Mouse (Mus musculus) thymus, postnatal 14 days (tissue): ENCODE measurements around the gene Glis1.

Experiments
- DNase-seq: peaks from one replicate; pipeline ENCODE4 v3.0.0; 2021

The Glis1 gene

DNA sequence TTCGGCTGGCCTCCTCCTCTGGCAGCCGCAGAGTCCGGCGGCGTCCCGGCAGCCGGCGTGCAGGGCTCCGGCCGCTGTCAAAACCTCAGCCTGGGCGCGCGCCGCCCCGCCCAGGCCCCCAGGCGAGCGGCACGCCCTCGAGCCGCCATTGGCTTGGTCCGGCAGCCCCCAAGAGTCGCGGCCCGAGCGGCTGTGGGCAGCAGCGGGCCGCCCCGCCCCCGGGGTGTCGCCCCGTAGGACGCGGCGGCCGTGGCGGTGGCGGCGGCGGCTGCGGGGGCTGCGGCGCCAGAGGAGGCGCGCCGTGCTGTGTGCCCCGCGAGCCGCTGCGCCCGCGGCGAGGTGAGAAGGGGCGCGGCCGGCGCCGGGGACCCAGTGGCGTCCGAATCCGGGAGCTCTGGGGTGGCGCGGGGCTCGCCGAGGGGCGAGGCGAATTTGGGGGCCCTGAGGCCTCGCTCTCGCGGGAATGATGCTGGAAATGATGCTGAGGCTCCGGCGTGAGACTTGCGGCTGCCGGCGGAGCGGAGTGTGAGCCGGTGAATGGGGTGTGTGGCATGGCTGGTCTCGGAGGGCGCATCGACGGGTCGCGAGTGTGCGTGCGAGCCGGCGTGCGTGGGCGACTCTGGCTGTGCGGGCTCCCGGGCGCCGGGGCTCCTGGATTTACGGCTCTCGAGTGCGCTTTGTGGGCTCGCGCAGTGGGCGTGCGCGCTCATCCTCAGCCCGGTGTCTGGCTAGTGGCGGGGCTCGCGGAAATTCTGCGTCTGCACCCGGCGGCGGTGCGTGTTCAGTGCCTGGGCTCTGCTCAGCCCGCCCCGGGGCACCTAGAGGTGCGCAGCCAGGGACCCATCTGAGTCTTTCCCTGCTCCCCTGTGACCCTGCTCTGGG lies at the start of gene Glis1:
Gene Glis1 (plus strand): TSS at position 236 of the 882 bp plus-strand sequence.
- no peak for DNase-seq

DNA sequence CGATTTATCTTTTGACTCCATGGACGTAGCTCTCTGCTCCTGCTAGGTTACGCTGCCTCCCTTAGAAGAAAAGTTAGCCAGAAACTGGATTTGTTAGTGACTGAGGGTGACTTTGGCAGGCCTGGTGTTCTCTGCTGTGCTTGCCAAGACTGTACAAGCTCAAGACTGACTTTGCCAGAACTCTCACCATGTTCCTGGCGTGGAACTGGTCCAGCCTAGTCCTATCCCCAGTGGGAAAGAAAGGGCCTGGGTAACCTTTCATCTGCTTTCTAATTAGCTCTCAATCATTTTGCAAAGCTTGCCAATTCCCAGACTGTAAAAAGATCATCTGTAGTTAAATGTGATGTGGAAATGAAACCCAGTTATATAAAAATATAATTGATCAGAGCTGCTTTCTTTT lies 47.4 kb upstream of the Glis1 start:
- DNase-seq: no peak

DNA sequence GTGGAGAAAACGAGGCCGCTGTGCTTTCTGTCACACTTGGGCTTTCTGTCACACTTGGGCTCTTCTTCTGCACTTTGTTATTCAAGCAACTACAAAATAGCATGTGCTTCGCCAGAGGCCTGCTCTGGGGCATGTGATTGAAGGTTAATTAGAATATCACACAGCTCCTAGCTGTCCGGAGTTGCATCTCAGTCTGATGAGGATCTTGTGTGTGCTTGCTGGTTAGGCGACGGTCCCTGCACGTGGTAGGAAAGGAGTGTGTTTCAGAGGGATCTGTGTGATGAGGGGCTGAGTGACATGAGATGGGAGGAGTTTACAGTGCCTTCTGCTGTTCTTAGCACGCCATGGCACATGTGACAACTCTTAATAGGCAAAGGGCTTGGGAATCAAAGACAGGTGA lies 46.9 kb upstream of the Glis1 start:
- DNase-seq: no peak

DNA sequence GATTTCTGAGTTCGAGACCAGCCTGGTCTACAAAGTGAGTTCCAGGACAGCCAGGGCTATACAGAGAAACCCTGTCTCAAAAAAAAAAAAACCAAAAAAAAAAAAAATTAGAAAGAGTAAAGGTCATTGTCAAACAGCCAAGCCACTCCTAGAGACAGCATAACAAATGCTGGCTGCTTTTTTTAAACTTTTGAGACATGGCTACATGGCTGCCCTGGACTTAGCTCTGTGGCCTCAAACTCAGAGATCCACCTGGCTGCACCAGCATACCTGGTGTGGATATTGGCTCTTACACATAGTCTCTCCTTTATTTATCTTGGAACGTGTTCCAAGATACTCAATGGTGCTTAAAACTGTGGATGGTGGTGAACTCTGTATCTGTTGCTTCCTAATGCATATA lies 46.1 kb upstream of the Glis1 start:
- no peak for DNase-seq

DNA sequence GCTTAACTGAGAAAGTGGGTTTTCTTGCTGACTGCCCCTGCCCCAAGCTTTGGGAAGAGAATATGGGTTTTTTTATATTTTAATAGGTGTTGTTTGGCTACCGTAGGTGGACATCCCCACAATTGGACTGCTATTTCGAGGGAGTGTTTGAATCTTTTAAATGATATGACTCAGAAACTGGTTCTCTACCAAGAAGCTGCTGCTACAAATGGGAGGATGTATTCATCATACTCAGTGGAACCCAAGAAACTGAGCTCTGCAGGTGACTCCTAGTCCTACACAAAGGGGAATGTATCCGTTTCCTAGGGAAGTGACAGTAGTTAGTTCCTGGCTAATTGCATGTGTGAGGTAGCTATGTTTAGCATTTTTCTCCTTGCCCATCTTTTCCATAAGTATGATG lies 45.0 kb upstream of the Glis1 start:
- no peak for DNase-seq

DNA sequence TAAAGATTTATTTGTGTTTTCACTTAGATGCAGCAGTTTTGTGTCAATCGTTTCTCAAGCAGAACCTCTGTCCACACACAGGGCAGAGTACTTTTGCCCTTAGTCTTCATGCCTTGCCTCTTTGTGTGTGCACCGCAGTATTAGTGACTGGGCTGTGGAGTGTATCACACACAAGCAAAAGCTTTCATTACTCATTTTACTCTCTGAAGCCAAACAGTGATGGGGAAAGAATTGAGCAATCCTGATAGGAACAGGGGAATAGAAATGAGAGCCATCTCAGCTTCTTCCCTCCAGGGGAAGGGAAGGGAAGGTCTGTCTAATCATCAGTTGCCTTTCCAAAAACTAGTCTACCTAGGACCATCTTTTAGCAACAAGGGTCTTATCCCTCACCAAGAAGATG lies 40.6 kb upstream of the Glis1 start:
- DNase-seq: no peak

DNA sequence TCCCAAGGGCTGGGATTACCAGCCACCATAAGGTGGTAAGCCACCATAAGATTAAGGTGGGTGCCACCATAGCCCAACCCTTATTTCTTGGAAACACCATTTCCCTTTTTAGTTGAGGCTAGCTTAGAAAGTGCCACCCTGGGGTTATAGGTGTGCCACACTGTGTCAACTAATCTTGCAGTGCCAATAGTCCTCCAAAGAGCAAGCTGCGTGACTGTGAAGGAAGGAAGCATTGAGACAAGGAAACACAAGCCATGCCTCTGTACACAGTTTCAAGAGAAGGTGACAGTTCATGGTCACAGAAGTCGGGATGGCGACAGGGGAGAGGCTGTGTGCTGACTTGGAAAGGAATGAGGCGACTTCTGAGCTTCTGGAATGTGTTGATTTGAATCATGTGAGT lies 14.2 kb upstream of the Glis1 start:
- DNase-seq: no peak

DNA sequence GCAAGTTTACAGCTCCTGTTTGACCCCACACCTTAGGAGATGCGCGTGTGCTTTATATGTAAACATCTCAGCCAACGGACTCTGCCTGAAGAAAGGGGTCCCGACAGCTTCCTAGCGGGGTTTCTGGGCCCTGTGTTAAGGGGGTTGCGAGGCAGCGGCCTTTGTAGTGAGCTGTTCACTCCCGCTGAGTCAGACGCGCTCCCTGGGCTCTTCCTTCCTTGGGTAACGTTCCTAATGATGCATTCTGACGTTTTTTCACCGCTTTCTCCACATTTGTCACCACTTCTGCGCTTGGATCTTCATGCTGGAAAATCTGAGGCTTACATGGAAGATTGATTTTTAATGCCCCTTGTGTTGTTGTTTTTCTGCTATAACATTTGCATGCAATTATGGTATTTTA lies 12.7 kb upstream of the Glis1 start:
- DNase-seq: no peak

DNA sequence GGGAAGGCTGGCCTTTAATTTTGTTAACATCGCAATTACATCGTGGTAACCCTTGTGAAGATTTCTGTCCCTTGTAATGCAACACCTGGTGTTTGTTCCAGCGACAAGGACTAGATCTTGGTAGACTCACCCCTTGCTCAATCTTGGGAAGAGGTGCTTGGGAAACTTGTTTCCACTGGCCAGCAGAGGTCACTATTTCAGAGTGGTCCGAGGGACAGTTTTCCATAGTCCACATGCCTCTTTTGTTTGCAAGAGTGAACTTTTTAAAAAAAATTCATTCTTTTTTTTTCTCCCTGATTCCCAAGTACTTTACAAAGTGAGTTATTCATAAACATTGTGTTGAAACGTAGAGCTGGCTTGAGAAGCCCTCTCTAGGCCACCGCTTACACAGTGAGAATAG lies 12.2 kb upstream of the Glis1 start:
- DNase-seq: no peak

DNA sequence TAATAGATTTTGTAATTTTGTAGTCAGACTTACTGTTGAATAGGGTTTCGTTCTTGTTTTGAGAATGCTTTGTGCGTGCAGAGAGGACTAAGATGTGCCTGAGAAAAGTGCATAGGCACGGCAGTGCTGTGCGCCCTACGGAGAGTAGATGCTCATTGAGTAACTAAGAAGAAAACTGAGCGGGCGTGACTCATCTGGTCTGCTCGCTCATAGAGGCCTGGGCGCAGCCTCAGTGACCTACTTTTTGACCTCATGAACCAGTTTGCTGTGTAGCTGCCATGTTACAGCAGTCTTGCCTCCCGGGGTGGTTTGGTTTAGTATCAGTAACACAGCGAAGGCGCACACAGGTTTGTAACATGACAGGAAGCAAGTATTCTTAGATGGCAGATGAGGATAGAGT lies 8.8 kb upstream of the Glis1 start:
- no peak for DNase-seq

DNA sequence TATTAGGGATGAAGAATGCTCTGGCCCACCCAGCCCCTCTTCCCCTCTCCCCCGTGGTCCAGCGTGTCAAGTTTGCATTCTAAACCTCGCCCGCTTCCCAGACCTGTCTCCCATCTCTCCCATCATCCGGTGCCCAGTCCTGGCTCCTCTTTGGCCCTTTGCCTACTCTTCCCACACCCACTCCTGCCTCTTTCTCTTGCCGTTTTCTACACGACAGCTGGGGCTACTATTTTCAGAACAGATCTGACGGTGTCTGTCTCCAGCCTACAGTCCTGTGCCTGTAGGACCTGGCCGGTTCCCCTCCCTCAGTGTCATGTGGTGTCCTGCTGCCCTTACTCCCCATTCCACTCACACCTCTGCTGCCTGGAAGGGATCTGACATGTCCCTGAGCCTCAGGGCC lies 7.8 kb upstream of the Glis1 start:
- no peak for DNase-seq

DNA sequence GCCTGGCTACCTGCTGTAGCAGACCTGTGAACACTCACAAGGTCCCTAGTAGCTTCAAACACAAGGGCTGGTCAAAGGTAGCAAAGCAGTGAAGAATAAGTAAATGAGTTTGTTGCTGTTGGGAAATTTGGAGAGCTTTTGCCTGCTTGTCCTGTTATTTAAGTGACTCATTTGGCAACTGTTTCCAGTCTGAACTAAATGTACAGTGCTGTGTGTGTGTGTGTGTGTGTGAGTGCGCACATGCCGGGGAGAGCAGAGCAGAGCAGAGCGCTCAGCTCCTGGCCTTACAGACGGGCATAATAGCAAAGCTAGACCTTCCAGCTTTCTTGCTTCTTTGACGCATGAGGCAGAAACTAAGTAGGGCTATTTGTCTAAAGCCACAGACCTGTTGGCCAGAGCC lies 1.7 kb upstream of the Glis1 start:
- no peak for DNase-seq

DNA sequence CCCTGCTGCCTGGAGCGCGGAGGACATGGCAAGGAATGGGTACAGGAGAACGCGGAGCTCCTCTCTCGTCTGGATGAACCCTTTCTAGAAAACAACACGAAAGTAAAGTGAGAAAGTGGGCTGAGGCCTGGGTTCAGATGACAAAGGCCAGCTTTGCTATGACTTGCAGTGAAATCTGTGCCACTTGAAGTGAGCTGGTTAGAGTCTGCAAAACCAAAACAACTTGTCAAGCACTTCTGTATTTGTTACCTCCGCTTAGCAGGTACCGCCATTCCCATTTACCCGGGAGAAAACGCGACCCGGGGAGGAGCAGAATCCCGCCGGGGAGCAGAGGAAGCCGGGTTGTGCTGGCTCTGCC lies 414 bp upstream of the Glis1 start:
- DNase-seq: no peak

DNA sequence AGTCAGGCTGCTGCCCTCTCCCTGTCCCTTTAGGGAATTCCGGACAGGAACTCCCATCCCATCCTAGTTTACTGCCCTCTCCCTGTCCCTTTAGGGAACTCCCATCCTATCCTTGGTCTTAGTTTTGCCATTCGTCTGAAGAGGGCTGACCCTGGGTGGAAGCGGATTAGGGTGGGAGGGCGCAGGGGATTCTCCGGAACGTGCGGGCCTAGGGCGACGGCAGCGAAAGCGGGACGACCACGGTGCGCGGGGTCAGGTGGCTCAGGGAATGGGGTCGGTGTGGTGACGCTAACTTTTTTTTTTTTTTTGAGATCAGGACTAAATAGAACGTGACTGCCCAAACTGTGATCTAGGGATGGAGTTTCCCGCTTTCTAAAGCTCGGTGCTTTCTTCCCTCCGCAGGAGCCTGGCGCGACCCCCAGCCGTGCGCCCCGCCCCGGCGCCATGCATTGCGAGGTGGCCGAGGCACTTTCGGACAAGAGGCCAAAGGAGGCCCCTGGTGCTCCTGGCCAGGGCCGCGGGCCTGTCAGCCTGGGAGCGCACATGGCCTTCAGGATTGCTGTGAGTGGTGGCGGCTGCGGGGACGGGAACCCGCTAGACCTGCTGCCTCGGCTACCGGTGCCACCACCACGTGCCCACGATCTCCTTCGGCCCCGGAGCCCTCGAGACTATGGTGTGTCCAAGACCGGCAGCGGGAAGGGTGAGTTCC lies 1.0 kb downstream of the Glis1 start:
- no peak for DNase-seq

DNA sequence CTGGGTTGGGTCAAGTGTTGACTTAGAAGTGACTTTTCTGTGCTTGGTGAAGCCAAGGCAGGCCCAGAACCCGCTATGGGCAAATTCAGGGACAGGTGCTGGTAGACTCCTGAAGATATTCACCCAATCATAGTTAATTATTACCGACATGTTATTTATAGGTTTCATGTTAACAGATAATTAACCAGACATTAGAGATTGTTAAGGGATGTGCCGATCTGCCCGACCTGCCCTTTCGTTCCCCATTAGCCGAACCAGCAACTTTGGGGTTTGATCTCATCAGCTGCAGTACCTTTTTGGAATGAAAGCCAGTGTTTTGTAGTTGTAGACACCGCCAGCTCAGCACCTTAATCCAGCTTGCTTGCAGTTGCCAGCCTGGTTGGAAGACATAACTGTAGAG lies 2.1 kb downstream of the Glis1 start:
- no peak for DNase-seq

DNA sequence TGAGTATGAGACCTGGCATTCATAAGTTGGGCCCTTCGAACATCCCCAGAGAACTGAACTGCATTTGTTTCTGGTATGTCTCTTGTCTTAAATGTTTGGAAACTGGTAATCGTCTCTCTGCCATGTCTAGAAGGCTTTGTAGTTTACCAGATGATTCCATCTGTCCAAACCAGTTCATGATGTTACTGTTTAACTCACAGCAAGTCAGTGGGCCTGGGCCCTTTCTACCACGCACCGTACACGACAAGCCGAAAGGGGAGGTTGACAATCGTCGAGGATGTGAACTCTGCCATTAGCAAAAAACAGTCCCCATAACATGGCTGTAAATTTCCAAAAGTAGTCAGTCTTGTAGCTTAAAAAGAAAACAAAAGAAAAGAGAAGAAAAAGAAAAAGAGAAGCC lies 4.3 kb downstream of the Glis1 start:
- no peak for DNase-seq

DNA sequence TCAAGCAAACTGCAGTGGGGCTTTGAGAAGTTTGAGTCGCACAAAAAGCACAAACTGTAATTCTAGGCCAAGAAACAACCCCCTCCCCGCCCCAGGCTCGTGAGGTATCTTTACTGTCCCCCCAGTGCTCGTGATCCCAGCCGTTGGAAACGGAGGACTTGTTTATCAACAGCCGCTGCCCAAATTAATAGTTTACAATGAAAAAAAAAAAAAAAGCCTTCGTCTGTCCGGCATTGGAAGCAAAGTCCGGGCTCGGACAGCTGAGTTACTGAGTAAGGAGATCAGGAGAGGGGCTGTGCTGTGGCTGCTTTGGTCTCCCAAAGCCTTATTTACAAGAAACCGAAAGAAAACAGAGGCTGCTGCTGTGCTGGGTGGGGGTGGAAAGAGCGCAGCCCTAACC lies 5.9 kb downstream of the Glis1 start:
- no peak for DNase-seq

DNA sequence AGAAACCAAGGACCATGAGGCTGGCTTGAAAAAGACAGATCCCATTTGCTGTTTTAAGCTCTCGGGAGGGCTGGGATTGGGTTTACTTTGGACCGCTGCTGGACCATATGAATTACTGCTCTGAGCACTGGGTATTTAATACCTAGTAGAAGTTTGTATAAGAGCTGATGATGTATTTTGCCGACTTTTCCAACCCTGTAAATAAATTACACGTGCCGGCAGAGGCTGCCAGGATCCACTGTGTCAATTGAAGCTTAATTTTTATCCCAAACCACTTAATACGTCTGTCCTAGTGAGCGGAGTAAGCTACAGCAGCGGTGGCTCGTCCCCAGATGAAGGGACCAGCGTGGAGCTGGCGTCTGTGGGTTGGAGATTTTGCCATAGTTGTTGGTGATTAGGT lies 7.9 kb downstream of the Glis1 start:
- no peak for DNase-seq

DNA sequence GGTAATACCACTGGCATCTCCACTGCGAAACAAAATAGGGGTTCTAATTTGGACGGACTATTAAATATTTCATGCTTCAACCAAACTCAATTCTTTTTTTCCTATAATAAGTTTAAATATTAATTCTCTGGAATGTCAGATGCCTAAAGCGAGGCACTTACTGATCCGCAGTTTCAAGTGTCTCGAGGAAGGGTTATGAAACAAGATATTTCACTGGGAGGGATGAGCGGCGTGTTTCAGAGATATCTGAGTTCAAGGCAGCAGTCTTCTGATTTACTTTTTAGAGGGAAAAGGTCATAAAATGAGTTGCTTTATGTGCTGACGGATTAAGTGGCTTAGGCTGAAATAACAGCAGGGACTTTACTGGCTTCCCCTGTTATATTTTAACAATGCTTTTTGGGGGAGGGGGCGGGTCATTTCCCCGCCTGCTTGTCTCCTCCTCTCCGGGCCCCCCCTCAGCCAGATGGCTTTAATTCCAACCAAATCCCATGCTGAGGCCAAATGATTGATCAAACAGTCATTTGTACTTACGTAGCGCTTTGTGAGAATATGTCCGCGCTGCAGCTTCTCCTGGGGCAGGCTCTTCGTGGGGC lies 8.6 kb downstream of the Glis1 start:
- DNase-seq: no peak

DNA sequence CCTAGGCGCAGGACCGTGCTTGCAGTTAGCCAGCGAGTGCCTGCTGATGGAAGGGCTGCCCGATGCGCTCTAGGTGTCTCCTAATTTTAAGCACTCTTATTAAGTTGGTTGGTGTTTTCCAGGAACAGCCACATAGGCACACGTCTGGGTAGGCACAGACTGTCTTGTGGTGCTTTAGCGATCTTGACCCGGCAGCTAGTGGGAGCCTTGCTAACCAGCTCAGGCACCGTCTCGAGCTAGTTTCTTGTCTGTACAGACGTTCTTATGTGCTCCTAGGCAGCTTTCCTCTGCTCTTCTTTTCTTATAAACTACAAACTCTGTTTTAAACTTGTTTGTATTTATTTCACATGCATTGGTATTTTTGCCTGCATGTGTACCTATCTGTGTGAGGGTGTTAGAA lies 9.2 kb downstream of the Glis1 start:
- DNase-seq: no peak

DNA sequence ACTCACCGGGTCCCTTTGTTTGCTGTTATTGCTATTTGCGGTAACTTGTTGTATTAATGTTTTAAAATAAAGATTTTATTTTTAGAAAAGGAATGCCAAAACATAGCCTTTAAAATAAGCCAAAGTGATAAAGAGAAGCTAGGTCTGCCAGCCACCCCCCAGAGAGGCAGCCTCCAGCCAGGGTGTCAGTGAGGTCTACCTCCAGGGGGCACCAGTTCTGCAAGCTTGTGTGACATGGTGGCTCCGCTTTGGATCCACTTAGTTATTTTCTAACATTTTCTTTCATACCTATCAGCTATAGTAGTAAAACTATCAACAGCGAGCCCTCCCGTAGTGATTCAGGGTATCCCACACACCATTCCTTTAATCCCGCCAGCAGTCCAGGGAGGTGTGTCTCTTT lies 14.1 kb downstream of the Glis1 start:
- peak; percentile 19 for DNase-seq

DNA sequence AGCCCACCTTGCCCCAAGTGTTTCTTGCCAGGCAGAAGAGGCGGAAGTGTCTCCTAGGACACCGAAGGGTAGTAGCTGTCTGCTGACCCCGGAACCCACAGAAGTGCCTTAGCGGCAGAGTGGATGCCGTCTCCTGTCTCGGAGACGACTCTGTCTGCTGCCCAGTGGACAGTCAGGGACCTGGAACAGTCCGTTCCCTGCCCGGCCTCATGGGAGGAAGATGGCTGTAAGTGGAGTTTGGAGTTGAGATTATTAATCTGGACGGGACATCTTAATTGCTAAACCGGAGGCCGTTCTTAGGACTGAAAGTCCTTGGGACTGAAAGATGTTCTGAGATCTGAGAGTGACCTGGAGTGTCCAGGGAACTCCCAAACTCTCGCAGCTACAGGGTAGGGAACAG lies 15.1 kb downstream of the Glis1 start:
- no peak for DNase-seq

DNA sequence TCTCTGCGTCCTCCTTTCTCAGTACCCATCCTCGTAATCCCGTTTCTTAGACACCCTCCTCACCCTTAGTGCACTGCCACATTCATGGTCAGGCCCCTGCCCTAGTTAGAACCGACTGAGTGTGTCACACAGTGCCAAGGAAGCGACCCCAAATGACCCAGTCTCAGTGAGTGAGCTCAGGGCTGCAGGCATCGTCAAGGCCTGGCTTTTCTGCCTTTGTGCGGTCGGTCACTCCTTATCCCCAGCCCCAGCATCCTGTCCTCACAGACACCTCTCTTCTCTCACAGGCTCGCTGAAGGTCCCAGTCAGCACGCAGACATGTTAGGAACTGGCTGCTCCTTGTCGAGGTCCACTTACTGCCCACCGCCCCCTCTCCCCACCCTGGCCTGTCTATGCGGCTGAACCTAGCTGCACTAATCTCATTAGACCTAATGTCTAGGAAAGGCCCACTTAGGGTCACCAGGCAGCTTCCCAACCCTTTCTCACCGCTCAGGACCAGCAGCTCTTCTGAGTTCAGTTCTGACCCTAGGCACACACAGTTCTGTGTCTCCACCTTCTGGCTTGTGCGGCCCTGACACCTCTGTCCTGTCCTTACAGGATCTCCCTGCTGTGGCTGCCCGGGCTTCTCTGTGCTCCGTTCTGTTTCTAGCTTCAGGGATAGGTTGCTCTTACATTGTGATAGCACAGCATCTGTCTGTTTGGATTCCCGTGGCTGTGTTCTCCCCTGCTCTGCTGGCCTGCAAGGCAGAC lies 18.1 kb downstream of the Glis1 start:
- no peak for DNase-seq
